Mouse (Mus musculus) forebrain, embryonic 16.5 days (tissue): ENCODE results near the gene Bfsp2. TPM values are rescaled to one million over a fixed set of nuclear protein-coding genes. Genes with fewer than 3 reads are reported as not detected.

Source experiments
- ATAC-seq: fragments of 200-750 bp; cut with Nextera tagmentation; 2 replicates; pipeline ENCODE4 v1.8.0; 2017; ENCODE audit warnings: mild to moderate bottlenecking, moderate library complexity
- H3K27ac ChIP-seq: fragments of 300-500 bp; sonication (generic); 2 replicates; pipeline ENCODE4 v1.5.1; 2014; ENCODE audit warnings: low read length, control low read depth
- H3K27me3 ChIP-seq: fragments of 300-500 bp; sonication (generic); replicated peaks from 2 replicates; pipeline ENCODE4 v1.6.1; 2014; ENCODE audit warnings: low read length; ENCODE audit not compliant: control insufficient read depth, insufficient read depth
- H3K36me3 ChIP-seq: fragments of 300-500 bp; sonication (generic); 2 replicates; pipeline ENCODE4 v1.6.1; 2014; ENCODE audit not compliant: control insufficient read depth, insufficient read depth
- H3K4me1 ChIP-seq: fragments of 300-500 bp; sonication (generic); replicated peaks from 2 replicates; pipeline ENCODE4 v1.6.1; 2014; ENCODE audit warnings: low read length; ENCODE audit not compliant: control insufficient read depth, insufficient read depth
- H3K4me2 ChIP-seq: fragments of 300-500 bp; sonication (generic); 2 replicates; pipeline ENCODE4 v1.6.1; 2014; ENCODE audit warnings: mild to moderate bottlenecking, low read length, control low read depth
- H3K4me3 ChIP-seq: fragments of 300-500 bp; sonication (generic); replicated peaks from 2 replicates; pipeline ENCODE4 v1.5.1; 2014; ENCODE audit warnings: mild to moderate bottlenecking, low read length, control low read depth
- H3K9ac ChIP-seq: fragments of 300-500 bp; sonication (generic); replicated peaks from 2 replicates; pipeline ENCODE4 v1.6.1; 2014; ENCODE audit warnings: low read depth, low read length, control low read depth
- H3K9me3 ChIP-seq: fragments of 300-500 bp; sonication (generic); 2 replicates; pipeline ENCODE4 v1.6.1; 2016; ENCODE audit warnings: low read length; ENCODE audit not compliant: control insufficient read depth
- WGBS: fragments of 180-500 bp; shearing (Covaris S2); extraction: QIAGEN DNeasy Blood & Tissue Kit; methylation state at CpG from one replicate; pipeline ENCODE4 v1.1.7; 2014; 5-methylcytosine and 5-hydroxymethylcytosine counted together
- polyA plus RNA-seq: library from polyadenylated mRNA; unstranded; fragments of >200 nt; fragmentation: Nextera tagmentation; extraction: Ambion mirVana; gene quantifications from 2 replicates; pipeline ENCODE4 v1.2.1, GENCODE M21; 2015

Bfsp2 gene
- 0.90 and 1.1 TPM in 2 replicates for polyA plus RNA-seq

DNA sequence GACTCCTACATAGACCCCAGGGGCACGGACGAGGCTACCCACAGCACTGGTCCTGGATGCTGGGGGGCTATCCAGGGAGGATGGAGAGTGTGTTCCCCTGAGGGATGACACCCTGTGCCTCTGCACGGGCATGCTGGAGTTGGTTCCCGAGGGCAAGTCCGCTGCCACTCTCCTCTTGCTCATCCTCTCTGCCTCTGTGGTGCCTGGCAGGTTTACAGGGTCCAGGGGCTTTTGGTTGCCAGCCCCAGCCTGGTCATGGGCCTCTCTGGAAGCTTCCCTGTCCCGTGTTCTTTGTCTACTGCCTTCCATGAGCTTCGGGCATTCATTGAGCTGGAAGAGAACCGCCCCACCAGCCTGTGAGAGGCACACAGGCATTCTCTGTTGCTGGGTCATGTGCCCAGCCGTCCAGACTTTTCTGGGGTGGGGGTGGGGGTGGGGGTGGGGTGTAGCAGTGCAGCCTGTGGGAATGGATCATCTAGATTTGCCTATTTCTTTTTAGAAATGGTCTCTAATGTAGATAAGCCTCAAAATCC lies at the start of gene Bfsp2:
Gene Bfsp2 (minus strand): TSS at position 377 of the 533 bp plus-strand sequence.
- no peak within 1 kb of the TSS for H3K27ac ChIP-seq
- H3K9me3 ChIP-seq = no peaks in the 10 kb centered on the region
- ATAC-seq = peak; percentile 50; the same call in 1 of the 2 replicates
- H3K4me1 ChIP-seq = peaks cover 3% of the 10 kb centered on the region
- H3K27me3 ChIP-seq = no peaks in the 10 kb centered on the region
- no peak within 1 kb of the TSS for H3K9ac ChIP-seq
- no peak within 1 kb of the TSS for H3K4me3 ChIP-seq
- H3K36me3 ChIP-seq = no peaks in the 10 kb centered on the region
- 57% methylated on average over 9 of the region's 9 CpGs for WGBS
- no peak within 1 kb of the TSS for H3K4me2 ChIP-seq

DNA sequence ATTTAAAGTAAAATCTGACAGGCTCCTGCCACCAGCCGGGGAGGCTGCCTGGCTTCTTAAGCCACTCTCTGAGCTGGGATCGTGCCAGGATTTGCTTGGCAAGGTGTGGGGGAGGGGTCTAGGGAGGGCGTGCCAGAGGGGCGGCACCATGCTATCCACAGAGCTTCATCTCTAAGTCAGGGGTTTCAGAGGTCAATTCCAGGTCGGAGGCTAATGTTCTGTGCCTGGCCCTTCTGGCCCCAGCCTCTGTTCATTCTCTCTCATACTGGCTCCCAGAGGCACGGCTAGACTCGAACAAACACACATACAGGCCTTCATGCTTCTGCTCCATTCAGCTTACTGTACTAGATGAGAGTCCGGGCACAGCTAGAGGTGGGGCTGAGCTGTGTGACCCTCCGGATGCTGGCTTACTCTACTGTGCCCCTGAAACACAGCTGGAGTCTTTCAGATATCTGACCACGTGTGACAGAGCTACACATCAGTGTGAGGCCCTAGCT lies 44.9 kb upstream of the Bfsp2 start:
- H3K9ac ChIP-seq = no peak overlapping the region
- WGBS = 10% methylated on average over 10 of the region's 10 CpGs

DNA sequence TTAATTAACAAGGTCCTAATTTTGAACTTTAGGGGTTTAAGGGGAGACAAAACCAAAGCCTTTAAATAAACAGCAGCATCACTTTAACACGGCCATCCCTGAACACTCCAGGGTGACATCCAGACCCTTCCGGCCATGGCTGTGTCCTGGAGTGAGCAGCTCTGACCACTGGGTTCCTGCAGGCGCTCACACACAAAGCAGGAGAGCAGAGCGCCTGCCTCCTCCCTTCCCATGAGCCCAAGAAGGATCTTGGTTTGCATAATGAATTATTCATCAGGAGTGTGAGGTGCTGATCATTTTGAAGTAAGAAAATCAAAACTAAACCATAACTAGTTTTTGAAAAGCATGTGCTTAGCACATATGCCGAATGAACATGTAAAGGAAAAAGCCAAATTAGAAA lies 44.4 kb upstream of the Bfsp2 start:
- Histone ChIP-seq H3K4me3 (no peak overlapping the region), H3K4me1 (peaks cover 37% of the 10 kb centered on the region), H3K4me2 (peak overlapping the region; percentile 17), H3K27ac (peak overlapping the region; percentile 93), H3K27me3 (no peaks in the 10 kb centered on the region), H3K9ac (peak overlapping the region; percentile 40; the same call in 1 of the 2 replicates), H3K9me3 (no peaks in the 10 kb centered on the region), H3K36me3 (no peaks in the 10 kb centered on the region)
- 7% methylated on average over 5 of the region's 5 CpGs for WGBS
- peak; percentile 81 for ATAC-seq

More for the DNA sequence above, 44.9 kb upstream of the Bfsp2 start:
- ATAC-seq = peak; percentile 60
- no peaks in the 10 kb centered on the region for H3K27me3 ChIP-seq
- H3K27ac ChIP-seq = peak overlapping the region; percentile 93
- H3K4me3 ChIP-seq = no peak overlapping the region
- H3K4me2 ChIP-seq = 0 out of 2 replicates have a peak overlapping the region, but pooled peaks have one; percentile 8
- no peaks in the 10 kb centered on the region for H3K36me3 ChIP-seq
- H3K4me1 ChIP-seq = peaks cover 37% of the 10 kb centered on the region
- peaks cover 2% of the 10 kb centered on the region; the same call in 1 of the 2 replicates for H3K9me3 ChIP-seq

GRCm38 (mm10) chr9:103523742-103524403 lies 43.7 kb upstream of the Bfsp2 start:
- peaks cover under 1% of the 10 kb centered on the region; the same call in 1 of the 2 replicates for H3K36me3 ChIP-seq
- H3K4me1 ChIP-seq = peaks cover 37% of the 10 kb centered on the region
- peak; percentile 85 for ATAC-seq
- H3K9me3 ChIP-seq = no peaks in the 10 kb centered on the region
- H3K27ac ChIP-seq = peak overlapping the region; percentile 93
- no peaks in the 10 kb centered on the region for H3K27me3 ChIP-seq
- H3K4me3 ChIP-seq = no peak overlapping the region
- H3K9ac ChIP-seq = 0 out of 2 replicates have a peak overlapping the region, but pooled peaks have one; percentile 24
- H3K4me2 ChIP-seq = peak overlapping the region; percentile 18; the same call in 1 of the 2 replicates
- 18% methylated on average over 7 of the region's 7 CpGs for WGBS

- Histone ChIP-seq H3K36me3 (peaks cover 3% of the 10 kb centered on the region; the same call in 1 of the 2 replicates), H3K4me2 (no peak overlapping the region), H3K4me3 (no peak overlapping the region), H3K27me3 (no peaks in the 10 kb centered on the region), H3K9me3 (no peaks in the 10 kb centered on the region), H3K9ac (no peak overlapping the region), H3K27ac (peak overlapping the region; percentile 68), H3K4me1 (peaks cover 37% of the 10 kb centered on the region)
- WGBS = 53% methylated on average over 5 of the region's 6 CpGs
- ATAC-seq = no peak
Observed at GRCm38 (mm10) chr9:103523008-103523407, 42.8 kb upstream of the Bfsp2 start.

DNA sequence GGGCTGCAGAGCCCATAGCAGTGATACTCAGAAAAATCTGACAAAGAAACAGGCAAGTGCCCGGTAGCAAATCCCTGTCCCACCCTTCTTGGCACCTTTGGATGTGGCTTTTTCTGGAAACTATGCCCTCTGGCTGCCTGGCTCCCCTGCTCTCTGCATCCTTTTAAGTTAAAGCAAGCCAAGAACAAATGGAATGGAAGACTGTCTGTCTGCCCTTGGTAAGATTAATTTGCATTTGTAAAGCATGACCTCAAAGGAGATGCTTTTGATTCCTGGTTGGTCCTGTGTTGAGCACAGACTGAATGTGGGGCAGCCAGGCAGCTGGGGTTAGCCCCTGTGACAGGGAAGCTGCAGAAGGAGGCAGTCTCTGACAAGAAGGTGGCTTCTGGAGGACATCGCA lies 33.7 kb upstream of the Bfsp2 start:
- WGBS = 19% methylated on average over 2 of the region's 2 CpGs
- Histone ChIP-seq H3K4me1 (peaks cover 6% of the 10 kb centered on the region), H3K4me2 (no peak overlapping the region), H3K27me3 (no peaks in the 10 kb centered on the region), H3K9me3 (no peaks in the 10 kb centered on the region), H3K27ac (peak overlapping the region; percentile 33; the same call in 1 of the 2 replicates), H3K9ac (no peak overlapping the region), H3K4me3 (no peak overlapping the region), H3K36me3 (peaks cover 2% of the 10 kb centered on the region; the same call in 1 of the 2 replicates)
- peak; percentile 57; the same call in 1 of the 2 replicates for ATAC-seq

DNA sequence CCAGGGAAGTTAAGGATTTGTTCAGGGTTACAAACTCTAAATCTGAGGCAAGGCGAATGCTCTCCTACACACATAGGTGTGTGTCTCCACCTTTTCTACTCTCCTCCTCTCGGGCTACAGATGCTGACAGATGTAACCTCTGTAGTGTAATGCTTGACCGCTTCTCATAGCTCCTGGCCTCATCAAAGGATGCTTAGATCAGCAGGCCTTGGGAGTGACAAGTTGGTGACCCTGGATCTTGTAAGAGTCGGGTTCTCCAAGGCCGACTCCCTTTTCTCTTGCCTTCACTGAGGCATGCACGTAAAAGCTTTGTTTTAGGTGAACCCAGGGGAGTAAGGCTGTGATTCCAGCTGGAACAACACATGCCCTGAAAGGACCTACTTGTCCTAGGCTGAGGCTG lies 32.0 kb upstream of the Bfsp2 start:
- Histone ChIP-seq H3K27me3 (no peaks in the 10 kb centered on the region), H3K4me3 (no peak overlapping the region), H3K9ac (no peak overlapping the region), H3K27ac (no peak overlapping the region), H3K4me1 (peaks cover 6% of the 10 kb centered on the region), H3K9me3 (no peaks in the 10 kb centered on the region), H3K4me2 (no peak overlapping the region), H3K36me3 (no peaks in the 10 kb centered on the region)
- WGBS = 84% methylated on average over 6 of the region's 6 CpGs
- ATAC-seq = no peak

GRCm38 (mm10) chr9:103506968-103507584 lies 26.9 kb upstream of the Bfsp2 start:
- no peaks in the 10 kb centered on the region for H3K27me3 ChIP-seq
- ATAC-seq = no peak
- H3K9me3 ChIP-seq = no peaks in the 10 kb centered on the region
- H3K4me1 ChIP-seq = peaks cover 44% of the 10 kb centered on the region
- no peaks in the 10 kb centered on the region for H3K36me3 ChIP-seq
- WGBS = 73% methylated on average over 7 of the region's 7 CpGs
- no peak overlapping the region for H3K4me3 ChIP-seq
- H3K27ac ChIP-seq = peak overlapping the region; percentile 96
- H3K4me2 ChIP-seq = no peak overlapping the region
- H3K9ac ChIP-seq = no peak overlapping the region

- no peaks in the 10 kb centered on the region for H3K36me3 ChIP-seq
- peak overlapping the region; percentile 96 for H3K27ac ChIP-seq
- H3K9me3 ChIP-seq = no peaks in the 10 kb centered on the region
- 15% methylated on average over 5 of the region's 5 CpGs for WGBS
- ATAC-seq = peak; percentile 60
- no peak overlapping the region for H3K4me3 ChIP-seq
- peaks cover 59% of the 10 kb centered on the region for H3K4me1 ChIP-seq
- no peak overlapping the region for H3K9ac ChIP-seq
- H3K4me2 ChIP-seq = peak overlapping the region; percentile 15
- H3K27me3 ChIP-seq = no peaks in the 10 kb centered on the region
Observed at GRCm38 (mm10) chr9:103505067-103505466, 24.8 kb upstream of the Bfsp2 start.
